Mouse (Mus musculus): ENCODE results near the gene Zfyve16. TPM values are rescaled to one million over a fixed set of nuclear protein-coding genes. Genes with fewer than 3 reads are reported as not detected.
A peak's percentile ranks its signal among the peaks of the same experiment; 100 is the strongest.

Gene Zfyve16
- total RNA-seq (2022): 10 to 100 TPM; 16.0 to 19.7 (median 17.3) TPM

GRCm38 (mm10) chr13:92530721-92531211 lies at the start of gene Zfyve16:
TSS of gene Zfyve16 (minus strand) at chr13:92530868.
- peak; percentile 93 for DNase-seq (ENCODE audit: low spot score in 2 of 2)

DNA sequence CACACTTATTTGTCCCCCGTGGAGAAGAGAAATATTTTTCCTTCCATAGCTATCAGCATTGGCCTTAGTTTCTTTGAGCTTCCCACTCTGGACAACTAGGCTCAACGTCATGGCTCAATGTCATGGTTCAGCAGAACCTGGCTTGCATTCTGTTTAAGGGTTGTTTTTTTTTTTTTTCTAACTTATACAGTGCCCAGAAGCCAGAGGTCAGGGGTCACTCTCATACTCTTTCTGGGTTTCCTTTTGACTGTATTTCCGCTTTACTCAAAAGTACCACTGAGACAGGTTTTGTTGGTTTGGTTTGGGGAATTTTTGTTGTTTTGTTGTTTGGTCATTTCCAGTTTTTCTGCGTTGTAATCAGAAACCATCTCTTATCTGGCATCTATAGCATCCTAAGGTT lies 47.5 kb upstream of the Zfyve16 start:
- DNase-seq (ENCODE audit: low spot score in 2 of 2): no peak

GRCm38 (mm10) chr13:92576688-92577087 lies 46.0 kb upstream of the Zfyve16 start:
- no peak for DNase-seq (ENCODE audit: low spot score in 2 of 2)

DNA sequence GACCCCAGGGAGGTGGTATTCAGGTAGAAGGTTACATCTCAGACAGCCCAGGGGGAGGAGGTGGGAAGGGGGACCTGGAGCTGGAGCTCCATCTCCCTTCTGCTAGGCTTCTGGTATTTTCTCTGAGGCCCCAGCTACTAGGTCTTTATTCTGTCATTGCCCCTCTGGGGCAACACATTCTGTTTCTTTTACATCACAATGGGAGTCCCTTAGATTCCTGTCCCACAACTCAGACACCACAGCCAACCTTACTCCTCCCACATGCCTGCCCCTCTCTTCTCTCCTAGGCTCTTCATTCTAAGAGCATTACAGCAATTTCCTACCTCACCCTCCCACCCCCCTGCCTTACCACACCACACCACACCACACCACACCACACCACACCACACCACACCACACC lies 45.4 kb upstream of the Zfyve16 start, which contains the start of gene Spz1:
TSS of gene Spz1 (minus strand) at position 101 of the 400 bp plus-strand sequence.
- DNase-seq (ENCODE audit: low spot score in 2 of 2): no peak

DNA sequence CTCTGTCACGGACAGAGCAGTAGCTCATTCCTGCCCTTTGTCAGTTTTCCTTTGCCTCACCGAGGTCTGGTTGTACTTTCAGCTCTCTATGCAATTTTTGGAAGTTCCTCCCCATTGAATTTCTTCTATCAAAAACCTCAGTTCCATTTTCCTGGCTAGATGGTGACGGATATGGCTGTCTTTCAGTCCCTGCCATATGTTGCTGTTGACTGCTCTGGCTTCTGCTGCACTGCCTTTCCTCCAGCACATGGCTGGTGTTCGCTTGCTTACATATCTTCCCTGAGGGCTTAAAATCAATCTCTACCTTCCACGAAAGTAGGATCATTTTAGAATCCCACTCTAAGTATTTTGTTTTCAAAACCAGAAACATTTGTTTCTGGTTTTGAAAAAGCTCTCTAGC lies 28.8 kb upstream of the Zfyve16 start:
- no peak for DNase-seq (ENCODE audit: low spot score in 2 of 2)

GRCm38 (mm10) chr13:92557229-92557628 lies 26.6 kb upstream of the Zfyve16 start:
- DNase-seq (ENCODE audit: low spot score in 2 of 2): no peak

DNA sequence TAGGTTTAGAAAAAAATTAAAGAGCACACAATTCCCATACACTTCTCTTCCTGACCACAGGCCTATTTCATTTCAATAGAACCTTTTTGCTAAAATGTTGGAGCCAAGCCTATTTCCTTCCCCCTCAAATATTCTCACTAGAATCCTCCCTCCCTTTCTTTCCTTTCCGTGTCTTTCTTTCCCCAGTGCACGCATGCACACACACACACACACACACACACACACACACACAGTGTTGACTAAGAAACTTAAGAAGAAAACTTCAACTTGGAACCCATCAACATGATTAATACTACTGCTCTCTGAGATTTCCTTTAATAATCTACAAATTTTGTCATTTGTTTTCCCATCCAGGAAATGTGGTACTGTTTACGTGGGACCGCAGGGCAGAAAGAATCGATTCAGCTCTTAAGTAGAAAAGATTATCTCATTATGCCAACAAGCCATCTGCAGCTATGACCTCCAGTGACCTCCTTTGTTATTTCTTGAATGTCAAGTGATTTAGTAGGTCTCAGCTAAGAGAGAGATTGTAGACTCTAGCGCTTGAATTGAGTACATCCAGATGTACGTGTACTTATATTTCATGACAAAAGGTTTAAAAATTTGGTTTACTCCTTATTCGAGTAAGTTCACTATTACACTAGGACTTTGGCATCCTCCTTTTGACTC lies 25.9 kb upstream of the Zfyve16 start:
- DNase-seq (ENCODE audit: low spot score in 2 of 2): no peak

- DNase-seq (ENCODE audit: low spot score in 2 of 2): no peak
These were observed 16.4 kb upstream of the Zfyve16 start for GRCm38 (mm10) chr13:92547093-92547492.

- no peak for DNase-seq (ENCODE audit: low spot score in 2 of 2)
These were observed 10.3 kb upstream of the Zfyve16 start for GRCm38 (mm10) chr13:92540997-92541396.

DNA sequence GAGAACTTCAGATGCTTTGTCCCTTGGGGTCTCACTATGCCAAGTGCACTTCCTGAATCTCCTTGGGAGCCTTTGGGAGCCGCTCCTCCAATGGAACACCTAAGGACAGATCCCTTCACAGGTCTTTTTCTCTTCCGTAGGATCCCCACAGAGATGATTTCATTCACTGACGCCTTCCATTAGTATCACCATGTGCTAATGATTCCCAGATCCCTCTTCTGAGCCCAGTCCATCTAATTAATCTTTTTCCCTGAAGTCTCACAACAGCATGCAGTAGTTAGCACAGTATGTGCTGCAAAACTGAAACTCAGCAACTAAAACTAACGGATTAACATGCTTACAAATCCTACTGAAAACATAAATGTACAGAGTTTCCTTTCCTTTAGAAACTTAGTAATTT lies 8.5 kb upstream of the Zfyve16 start:
- no peak for DNase-seq (ENCODE audit: low spot score in 2 of 2)

GRCm38 (mm10) chr13:92533801-92534200 lies 3.1 kb upstream of the Zfyve16 start:
- DNase-seq (ENCODE audit: low spot score in 2 of 2): no peak

- no peak for DNase-seq (ENCODE audit: low spot score in 2 of 2)
These were observed 1.5 kb upstream of the Zfyve16 start for GRCm38 (mm10) chr13:92532216-92532615.

DNA sequence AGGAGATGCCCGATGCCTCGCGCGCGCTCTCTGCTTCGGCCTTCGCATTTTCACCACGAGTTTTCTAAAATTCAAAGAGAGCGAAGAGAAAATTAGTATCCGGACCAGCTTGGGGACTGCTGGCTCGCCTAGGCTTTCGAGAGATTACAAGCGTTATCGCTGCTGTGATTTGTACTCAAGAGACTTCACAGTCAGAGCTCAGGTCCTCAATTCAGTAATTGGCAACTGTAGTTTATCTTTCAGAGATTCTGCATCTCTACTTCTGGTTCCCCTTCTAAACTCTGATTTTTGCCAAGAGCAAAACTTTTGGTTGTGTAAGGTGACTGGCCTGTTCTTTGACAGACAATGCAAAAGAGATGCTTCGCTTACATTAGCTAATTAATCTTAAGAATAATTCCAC lies 569 bp upstream of the Zfyve16 start:
- DNase-seq (ENCODE audit: low spot score in 2 of 2): no peak

- no peak for DNase-seq (ENCODE audit: low spot score in 2 of 2)
These were observed 594 bp downstream of the Zfyve16 start for GRCm38 (mm10) chr13:92529828-92530720.

DNA sequence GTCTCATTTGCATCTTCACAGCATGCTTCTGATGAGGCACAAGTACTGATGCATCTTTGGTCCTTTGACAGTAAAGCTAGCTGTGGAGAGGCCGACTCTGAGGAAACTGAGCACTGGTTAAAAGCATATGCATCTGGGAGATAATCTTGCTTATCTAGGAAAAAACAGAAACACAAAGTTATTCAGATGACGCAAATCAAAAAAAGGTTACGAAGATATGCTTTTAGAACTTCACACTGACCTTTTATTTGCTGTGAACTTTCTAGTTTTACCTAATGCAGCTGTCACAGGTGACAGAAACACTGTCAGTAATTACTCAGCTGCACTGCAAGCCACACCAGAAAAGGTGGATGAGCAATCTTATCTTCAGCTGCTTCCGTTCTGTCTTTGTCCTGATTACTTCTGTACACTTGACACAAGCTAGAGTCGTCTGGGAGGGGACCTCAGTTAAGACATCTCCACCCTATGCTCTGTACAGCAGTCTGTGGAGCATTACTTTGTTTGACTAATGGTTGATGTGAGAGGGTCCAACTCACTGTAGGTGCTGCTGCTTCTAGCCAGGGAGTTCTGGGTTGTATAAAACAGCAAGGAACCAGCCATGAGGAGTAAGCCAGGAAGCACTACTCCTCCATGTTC lies 7.4 kb downstream of the Zfyve16 start:
- no peak for DNase-seq (ENCODE audit: low spot score in 2 of 2)

- DNase-seq (ENCODE audit: low spot score in 2 of 2): no peak
These were observed 25.8 kb downstream of the Zfyve16 start for GRCm38 (mm10) chr13:92504871-92505270.

DNA sequence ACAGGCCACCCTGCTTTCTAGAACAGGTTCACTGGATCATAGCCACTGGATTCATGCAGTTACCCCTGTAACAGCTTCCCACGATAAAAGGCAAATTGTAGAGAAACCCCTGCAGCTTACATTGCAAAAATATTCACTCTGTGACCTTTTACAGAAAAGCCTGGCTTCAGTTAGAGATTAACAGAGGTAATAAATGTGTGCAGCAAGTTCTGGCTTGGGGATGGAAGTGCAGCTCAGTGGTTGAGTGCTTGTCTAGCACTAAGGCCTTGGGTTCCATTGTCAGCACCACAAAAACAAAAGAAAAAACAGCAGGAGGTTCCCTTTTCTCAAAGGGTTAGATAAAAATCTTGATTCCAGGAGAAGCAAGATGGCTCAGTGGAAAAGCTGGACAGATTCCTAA lies 38.7 kb downstream of the Zfyve16 start:
- no peak for DNase-seq (ENCODE audit: low spot score in 2 of 2)

DNA sequence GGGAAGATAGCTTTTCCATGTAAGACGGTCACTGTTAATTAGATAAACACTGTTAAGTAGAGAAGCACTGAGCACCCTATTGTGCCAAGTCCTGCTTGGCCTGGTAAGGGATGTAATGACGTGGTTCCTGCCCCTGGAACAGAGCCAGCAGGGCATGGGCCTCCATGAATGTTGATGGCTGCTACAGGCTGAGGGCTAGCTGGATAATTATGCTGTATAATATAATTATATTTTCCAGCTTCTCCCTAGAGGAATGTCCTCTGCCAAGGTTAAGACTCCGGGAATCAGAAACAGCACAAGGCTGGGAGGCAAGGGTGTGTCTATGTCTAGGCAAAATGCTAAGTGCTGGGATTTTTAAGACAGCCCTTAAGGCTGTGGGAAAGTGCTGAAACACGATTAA lies 39.9 kb downstream of the Zfyve16 start:
- DNase-seq (ENCODE audit: low spot score in 2 of 2): no peak

DNA sequence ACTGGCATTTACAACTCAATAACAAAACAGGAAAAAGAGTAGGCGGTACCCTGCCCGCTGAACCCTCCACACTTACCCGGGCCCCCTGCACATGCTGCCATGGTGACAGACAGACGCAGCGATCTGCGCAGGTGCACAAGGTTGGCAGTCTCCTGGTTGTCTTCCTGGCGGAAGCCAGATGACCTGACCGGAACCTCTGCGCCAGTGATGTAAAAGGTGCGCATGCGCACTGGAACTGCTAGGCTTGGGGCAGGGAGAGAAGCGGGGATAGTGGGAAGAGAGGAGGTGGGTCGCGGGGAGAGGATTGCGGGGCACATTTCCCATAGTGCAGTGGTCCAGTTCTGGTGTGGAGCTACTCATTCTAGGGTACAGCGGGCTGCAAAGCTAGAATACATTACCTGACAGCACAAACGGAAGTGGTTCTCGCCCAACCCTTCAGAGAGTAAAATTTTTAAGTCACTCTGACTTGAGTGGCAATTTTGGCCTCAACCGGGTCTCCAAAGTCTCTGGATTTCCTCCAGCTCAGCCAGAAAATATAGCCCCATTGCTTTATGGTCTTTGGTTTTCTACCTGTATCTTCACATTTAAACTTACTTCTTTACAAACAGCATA lies 46.7 kb downstream of the Zfyve16 start, which contains the start of gene Fam151b:
TSS of gene Fam151b (minus strand) at position 164 of the 612 bp plus-strand sequence.
- peak; percentile 78 to 92 for DNase-seq (ENCODE audit: low spot score in 2 of 2)

- DNase-seq (ENCODE audit: low spot score in 2 of 2): peak in 1 of 2 experiments; percentile 21
These were observed 47.3 kb downstream of the Zfyve16 start for GRCm38 (mm10) chr13:92483348-92483747.

- no peak for DNase-seq (ENCODE audit: low spot score in 2 of 2)
These were observed 60.5 kb downstream of the Zfyve16 start for GRCm38 (mm10) chr13:92470151-92470550.
